Mouse (Mus musculus) retina, adult 2 months (tissue): ENCODE data around the gene Rfx4.

Experiments used
- DNase-seq: peaks from one replicate; pipeline ENCODE4 v3.0.0-alpha.2; 2012; ENCODE audit warnings: low read depth, low spot score

Gene Rfx4

GRCm38 (mm10) chr10:84755786-84756203, at the start of gene Rfx4:
TSS of gene Rfx4 (plus strand) at chr10:84756062.
- no peak for DNase-seq

GRCm38 (mm10) chr10:84706543-84706942, 49.3 kb upstream of the Rfx4 start:
- DNase-seq, result no peak

GRCm38 (mm10) chr10:84707226-84707625, 48.6 kb upstream of the Rfx4 start:
- DNase-seq, result no peak

DNA sequence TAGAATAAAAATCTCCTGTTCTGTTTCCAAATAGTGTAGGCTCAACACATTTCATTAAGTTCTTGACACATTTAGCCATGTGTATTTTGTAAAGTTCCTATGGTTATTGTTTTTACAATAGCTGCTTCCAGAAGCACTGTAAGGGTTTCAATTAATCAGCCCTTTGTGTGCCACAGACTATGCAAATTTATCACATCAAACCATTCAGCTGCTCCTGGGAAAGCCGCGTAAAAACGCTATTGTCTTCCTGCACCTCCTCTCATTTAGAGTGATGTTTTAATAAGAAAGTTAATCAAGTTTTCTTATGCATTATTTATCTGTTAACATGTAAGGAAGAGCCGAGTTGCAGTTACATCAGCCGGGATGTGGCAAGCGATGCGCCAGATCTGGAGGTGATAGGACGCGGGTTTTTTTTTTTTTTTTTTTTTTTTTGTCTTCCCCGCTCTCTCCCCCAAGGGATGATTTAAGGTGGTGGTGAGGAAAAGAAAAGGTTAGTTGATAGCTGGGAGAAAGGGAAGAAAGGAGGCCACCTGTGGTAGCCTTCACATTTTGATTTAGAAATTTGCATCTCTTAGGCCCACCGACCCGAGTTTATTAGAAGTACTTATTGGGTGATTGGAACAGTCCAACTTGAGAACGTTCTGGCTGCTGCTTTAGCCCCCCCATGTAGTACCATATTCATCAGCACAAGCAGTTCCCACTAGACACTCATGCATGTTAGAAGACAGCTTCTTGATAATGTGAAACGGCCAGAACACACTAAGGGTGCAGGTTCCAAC, 47.9 kb upstream of the Rfx4 start:
- no peak for DNase-seq

GRCm38 (mm10) chr10:84710192-84710591, 45.7 kb upstream of the Rfx4 start:
- DNase-seq, result no peak

- no peak for DNase-seq
Measured at GRCm38 (mm10) chr10:84710827-84711226, 45.0 kb upstream of the Rfx4 start.

DNA sequence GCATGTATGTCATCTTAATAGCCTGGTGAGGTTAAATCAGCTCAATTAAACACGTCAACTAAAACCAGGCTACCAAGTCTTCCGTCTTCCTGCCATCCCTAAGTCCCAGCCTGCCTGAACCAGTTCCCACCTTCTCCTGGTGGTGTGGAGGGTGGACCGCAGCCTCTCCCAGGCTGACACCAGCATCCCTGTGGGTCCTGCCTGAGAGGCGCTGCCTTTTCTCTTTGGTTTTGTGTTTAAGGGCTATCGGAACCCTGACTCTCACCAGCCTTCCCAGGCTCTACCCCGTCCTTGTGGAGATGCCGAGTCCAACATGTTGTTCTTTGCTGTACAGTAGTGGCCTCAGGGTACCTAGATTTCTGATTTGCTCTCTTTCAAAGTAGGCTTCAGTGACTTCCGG, 44.4 kb upstream of the Rfx4 start:
- no peak for DNase-seq

GRCm38 (mm10) chr10:84711940-84712339, 43.9 kb upstream of the Rfx4 start:
- no peak for DNase-seq

DNA sequence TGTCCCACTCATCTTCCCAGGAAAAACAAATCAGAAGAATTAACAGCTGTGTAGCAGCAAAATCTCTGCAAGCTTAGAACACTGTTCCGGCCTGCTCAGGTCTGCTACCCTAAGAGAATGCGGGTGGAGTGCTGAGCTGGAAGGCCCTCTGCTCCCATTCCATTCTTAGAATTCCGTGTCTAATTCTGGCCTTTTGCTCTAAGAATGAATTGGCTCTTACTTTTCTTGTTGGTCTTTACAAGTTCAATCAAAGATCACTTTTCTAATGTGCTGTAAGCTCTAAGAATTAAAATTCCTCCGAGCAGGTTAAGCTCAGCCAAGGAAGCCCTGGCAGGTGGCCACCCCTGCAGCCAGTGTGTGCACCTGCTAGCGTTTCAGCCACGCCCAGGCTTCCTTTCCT, 43.3 kb upstream of the Rfx4 start:
- no peak for DNase-seq

- DNase-seq, result no peak
Measured at GRCm38 (mm10) chr10:84713043-84713442, 42.8 kb upstream of the Rfx4 start.

DNA sequence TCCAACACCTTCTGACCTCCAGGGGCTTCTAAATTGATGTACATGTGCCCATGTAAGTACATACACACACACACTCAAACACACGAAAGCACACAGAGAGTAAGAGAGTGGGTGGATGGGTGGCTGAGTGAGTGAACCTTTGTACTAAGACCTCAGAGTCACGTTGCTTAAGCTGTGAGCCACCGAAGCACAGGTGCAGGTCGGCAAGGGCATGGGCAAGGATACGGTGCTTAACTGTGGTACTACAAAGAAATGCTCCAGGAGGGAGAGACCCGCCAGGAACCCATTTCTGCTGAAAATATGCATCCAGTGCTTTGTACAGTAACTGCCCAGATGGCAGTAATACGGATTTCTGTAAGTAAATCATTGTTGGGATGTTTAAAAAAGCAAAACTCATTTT, 40.2 kb upstream of the Rfx4 start:
- no peak for DNase-seq

DNA sequence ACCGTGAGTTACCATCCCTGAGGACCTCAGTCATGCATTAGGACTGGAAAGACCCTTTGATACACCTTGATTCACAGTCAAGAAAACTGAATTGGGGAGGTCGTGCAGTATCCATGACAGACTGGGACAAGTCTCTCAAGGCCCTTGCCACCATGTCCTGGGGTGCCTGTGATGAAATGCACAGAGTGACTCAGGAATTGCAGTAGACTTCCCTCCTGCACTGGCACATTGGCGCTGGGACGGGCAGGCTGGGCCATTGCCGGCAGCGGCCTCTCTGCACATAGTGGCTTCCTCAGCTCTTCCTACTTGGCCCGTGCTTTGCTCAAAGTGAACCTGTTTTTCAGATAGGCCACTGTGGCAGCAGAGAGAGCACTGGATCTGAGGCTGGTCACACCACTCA, 39.3 kb upstream of the Rfx4 start:
- DNase-seq, result no peak

DNA sequence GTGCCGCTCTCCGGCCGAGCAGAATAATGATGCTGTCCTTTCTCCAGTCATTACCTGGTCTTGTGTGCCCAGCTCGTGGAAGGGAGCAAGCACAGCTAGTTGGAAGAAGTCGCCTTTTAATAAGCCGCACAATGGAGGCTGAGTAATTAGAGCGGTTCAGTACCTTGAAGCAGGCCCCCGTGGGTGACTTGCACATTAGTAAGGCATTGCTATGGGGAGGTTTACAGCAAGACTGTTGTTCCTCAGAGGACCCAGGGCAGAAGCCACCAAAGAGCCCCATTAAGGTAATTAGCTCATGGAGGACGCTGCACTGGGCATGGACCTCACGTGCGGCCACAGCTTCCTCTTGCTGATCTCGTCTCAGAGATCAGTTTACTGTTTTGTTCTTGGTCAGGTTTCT, 33.2 kb upstream of the Rfx4 start:
- no peak for DNase-seq

DNA sequence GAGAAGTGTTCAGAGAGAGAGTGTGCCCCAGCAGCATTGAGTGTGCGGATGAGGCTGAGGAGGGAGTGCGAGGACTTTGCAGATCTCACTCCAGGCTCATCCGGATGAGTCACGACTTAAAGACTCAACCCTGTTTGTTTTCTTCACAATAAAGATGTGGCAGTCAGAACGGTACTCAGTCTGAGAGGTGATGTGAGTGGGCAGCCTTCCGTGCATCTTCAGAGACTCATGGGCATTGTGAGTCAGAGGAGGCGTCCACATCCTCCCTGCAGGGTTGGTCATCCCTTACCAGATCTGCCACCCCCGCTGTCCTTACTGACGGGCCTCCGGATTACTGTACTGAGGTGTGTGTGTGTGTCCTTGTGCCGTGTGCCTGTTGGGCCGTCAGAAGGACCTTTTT, 28.9 kb upstream of the Rfx4 start:
- DNase-seq, result no peak

DNA sequence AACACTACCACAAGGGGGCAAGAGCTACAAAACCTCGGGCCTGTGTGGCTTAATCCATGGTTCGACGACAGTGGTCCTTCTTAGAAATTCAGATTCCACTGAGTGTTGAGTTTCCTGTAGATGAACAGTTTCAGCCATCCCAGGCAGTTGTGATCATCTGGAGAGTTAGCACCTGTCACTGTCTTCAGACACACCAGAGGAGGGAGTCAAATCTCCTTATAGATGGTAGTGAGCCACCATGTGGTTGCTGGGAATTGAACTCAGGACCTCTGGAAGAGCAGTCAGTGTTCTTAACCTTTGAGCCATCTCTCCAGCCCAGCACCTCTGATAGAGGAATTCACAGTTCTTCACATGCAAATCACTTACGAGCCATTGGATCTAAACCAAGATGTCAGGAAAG, 28.1 kb upstream of the Rfx4 start:
- DNase-seq, result no peak

DNA sequence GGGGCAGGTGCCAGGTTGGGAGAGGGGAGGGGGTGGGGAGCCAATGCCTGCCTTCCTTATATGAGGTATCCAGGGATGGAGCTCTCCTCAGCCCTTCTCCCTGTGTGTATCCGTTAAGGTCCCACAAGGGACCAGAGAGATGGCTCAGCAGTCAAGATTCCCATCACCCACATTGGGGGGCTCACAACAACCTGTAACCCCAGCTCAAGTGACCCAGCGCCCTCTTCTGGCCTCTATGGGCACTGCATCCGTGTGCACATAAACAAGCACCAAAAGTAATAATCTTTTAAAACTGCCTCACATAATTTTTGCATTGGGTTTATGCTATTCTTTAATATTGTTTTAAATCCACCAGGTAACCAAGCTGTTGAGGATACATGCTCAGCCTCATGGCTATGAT, 25.8 kb upstream of the Rfx4 start:
- no peak for DNase-seq

DNA sequence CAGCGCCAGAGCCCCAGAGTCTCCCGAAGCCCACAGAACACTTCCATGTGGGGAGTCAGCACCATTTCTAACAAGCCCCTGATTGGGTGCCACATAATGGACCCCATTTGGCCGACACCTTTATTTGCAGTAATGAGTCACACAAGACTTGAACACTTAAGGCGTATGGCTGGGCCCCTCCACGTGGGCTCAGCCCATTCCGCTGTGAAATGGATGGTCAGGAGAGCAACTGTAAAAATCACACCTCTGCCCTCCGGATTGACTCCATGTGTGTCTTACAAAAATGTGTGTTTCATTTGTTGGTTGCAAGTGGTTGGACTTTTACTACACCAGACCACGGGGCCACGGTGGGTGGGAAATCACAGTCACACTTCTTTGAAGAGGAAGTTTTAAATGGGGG, 24.9 kb upstream of the Rfx4 start:
- DNase-seq, result no peak

DNA sequence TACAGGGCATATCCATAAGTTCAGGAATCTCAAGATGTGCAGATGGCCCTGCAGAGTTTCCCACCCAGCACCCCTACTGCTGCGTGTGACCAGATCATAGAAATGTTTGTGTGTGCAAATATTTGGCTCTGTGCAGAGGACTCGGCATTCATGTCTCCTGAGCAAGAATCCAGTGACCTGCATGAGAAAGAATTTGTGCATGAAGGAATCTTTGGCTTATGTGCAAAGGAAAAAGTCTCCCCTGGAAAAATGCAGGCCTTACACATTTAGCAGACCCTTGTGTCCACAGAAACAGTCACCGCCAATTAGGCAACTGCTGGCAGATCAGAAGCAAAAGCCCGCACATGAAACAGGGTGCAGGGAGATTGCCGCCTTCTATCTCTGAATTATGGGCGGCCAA, 22.4 kb upstream of the Rfx4 start:
- no peak for DNase-seq

- no peak for DNase-seq
Measured at GRCm38 (mm10) chr10:84754851-84755785, 744 bp upstream of the Rfx4 start.

DNA sequence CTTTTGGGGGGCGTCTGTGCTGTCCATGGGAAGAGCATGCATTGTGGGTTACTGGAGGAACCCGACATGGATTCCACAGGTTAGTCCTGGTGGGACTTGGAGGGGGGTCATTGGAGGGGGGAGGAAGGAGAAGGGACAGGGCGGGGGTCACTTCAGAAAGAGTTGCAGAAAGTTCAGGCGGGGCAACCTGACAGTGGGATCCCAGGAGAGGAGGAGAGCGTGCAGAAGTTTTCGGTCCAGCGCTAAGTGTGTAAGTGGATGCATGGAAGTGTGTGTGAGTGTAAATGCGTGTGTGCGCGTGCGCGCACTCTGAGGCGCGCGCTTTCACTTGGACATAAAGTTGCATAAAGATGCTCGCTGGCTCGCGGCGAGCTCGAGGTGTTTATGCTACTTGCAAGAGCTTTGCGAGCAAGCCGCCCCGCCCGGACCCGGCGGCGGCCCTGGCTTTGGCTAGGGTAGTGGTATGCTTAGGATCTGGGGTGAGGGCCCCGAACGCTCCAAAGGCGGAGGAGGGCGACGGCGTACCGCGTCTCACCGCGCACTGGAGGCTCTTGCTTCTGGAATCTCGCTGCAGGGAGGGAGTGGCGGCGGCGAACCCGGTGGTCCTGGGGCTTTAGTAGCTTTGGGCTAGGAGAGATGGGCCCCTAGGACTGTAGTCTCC, 703 bp downstream of the Rfx4 start:
- no peak for DNase-seq

GRCm38 (mm10) chr10:84757426-84758199, 1.8 kb downstream of the Rfx4 start:
- DNase-seq, result no peak

- DNase-seq, result no peak
Measured at GRCm38 (mm10) chr10:84758200-84758468, 2.3 kb downstream of the Rfx4 start.
